Mouse (Mus musculus) mouse trophoblast stem cell (cell line): Measurements from ENCODE around the gene Gngt2.

Experiments
- in situ Hi-C, 2 experiments: fragments of 300-500 bp; cut with MseI, MboI; formaldehyde crosslinking; loops; 2 replicates in 1 of 2; 3 replicates in 1 of 2; pipeline ENCODE4 v1.15.1; 2025

Gene Gngt2

DNA sequence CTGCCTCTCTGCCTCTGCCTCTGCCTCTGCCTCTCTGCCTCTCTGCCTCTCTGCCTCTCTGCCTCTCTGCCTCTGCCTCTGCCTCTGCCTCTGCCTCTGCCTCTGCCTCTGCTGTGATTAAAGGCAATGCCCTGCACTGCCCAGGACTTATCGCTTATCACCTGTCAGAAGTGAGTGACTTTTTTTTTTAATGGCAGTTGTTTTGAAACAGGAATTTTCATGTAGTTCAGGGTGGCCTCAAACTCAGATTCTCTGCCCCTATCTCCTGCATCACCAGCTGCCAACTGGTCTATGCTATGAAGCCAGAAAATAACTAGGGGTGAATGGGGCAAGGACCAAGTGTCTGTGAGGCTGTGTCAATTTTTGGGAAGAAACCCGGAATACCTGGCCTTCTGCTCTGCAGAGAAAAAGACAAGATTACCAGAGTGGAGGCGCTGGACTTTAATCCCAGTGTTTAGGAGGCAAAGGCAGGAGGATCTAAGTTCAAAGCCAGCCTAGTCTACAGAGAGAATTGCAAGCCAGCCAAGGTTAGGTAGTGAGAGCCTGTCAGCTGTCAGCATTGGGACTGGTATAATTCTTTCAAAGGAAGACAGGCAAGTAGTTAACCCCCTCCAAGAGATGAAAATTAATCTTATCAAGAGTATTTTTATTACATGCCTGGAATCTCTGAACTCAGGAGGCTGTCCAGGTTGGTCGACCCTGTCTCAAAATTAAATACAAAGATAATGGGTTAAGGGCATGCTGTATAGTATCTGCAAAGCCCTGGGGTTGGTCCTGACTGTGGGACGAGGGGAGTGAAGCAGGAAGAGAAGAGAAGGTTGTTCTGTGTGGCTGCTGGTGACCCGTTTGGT is 10.5 kb upstream of the Gngt2 start:
- in situ Hi-C loops = no loop called here

DNA sequence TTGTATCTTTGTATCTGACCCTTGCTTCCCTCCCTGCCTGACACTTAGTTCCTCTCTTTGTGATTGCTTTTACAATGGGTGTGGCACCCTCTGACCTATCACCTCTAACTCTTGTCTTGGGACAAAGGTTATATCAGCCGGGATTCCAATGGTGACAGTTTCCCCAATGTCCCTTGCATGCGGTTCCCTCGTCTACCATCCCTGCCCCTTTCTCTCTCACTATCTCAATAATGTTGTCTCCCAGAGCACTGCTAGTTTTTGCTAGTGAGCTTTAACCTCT is 9.9 kb upstream of the Gngt2 start:
- in situ Hi-C loops = no loop called here

- in situ Hi-C loops = no loop called here
Observed at GRCm38 (mm10) chr11:95827464-95828085, 9.4 kb upstream of the Gngt2 start.

DNA sequence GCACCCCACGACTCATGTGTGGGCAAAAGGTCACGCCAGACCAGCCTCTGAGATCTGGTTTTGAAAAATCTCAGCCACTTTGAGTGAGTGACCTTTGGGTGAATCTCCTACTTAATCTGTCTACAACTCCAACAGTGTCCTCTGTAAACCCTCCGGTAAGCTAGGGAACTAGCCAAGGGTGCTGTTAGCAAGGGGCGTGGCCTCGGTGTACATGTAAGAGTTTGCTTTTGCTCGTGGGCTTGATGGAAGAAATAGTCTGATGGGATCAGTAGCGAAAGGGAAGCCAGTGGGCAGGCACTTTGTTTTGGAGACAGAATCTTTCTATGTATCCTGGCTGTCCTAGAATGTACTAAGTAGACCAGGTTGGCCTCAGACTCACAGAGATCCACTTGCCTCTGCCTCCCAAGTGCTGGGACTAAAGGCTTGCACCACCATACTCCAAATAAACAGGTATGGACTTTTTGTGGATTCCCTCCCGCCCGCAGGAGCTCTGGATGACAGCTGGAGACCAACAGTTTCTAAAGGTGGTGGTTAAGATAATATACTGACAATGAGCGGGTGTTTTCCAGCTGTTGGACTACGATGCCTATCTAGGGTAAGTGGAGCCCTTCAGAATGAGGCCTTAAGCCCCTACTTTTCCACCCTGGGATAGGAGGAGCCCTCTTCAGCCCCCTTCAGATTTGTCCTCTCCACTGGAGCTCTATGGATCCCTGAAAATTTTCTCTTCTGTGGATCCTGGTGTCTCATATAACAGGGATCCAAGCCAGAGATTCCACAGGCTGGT is 8.6 kb upstream of the Gngt2 start:
- in situ Hi-C loops = no loop called here

DNA sequence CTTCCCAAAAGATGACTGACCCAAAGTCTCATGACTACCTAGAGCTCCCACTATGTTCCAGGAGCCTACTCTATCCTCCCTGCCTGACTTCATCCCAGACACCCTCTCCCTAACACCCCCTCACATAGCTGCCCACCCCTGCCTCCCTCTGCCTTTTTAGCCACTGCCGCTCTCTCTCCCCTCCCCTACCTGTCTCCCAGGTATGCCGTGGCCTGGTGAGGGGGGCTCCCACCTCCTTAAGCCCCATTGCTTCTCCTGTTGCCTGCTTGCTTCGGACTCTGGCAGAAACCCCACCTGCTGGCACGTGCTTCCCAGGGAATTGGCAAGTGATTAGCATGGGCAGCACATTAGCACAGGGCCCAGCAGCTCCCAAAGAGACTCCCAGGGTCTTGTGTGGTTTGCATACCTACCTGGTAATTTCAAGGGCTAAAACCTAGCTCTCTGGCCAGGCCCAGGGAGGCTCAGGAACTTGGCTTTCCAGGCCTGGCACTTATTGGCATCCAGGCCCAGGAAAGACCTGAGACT is 7.4 kb upstream of the Gngt2 start:
- in situ Hi-C loops = no loop called here

- in situ Hi-C loops = no loop called here
Observed at GRCm38 (mm10) chr11:95830411-95831275, 6.4 kb upstream of the Gngt2 start.

DNA sequence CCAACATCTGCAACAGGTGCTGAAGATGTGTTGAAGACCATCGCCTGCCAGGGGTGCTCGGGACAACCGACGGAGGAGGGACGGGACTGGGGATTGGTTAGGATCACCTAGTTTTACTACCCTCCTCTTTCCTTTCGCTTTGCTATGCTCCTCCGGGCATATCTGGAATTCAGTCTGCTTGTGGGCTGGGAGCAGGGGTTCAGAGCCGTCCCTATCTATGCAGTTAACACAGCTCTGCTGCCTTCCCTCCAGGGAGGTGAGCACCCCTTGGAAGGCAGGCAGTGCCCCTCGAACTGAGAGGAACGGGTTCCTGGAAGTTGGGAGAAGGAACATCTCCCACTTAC is 5.8 kb upstream of the Gngt2 start:
- in situ Hi-C loops = no loop called here

GRCm38 (mm10) chr11:95831641-95832040 is 5.4 kb upstream of the Gngt2 start:
- in situ Hi-C loops = no loop called here

DNA sequence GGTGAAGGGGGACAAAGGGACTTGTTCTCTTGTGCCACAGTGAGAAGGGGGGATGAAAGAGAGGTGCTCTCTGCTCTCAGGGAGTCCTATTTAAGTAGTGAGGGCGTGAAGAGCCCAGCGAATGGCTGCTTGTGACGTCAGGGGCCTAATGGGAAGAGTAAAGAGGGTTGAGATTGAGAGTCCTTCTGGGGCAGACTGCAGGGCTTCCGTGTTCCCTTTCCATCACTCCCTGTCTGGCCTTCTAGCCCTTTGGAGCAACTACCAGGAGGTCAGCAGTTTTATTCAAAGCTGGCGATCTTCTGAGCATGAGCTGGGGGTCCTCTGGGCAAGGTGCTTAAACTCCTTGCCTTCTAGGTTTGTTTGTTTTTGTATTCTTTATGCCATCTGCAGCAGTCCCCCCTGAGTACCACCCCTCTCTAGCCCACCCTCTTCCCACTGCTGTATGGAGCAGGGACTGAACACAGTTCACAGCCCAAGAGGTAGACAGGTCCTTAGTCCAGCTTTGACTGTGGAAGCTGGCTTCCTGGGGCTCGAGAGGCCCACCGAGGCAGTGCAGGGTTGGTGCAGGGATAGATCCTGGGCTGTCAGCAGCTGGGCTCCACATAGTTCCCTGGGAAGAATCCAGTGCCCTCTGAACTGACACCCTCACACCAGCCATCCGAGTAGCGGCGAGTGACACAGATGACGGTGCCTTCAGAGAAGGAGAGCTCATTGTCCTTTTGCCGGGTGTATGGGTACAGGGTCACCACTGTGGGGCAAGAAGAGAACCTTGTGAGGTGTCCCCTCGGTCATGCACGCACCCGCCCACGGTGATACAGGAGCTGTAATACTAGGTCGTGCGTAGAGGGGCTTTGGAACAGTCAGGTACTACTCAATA is 4.6 kb upstream of the Gngt2 start:
- in situ Hi-C loops = no loop called here

DNA sequence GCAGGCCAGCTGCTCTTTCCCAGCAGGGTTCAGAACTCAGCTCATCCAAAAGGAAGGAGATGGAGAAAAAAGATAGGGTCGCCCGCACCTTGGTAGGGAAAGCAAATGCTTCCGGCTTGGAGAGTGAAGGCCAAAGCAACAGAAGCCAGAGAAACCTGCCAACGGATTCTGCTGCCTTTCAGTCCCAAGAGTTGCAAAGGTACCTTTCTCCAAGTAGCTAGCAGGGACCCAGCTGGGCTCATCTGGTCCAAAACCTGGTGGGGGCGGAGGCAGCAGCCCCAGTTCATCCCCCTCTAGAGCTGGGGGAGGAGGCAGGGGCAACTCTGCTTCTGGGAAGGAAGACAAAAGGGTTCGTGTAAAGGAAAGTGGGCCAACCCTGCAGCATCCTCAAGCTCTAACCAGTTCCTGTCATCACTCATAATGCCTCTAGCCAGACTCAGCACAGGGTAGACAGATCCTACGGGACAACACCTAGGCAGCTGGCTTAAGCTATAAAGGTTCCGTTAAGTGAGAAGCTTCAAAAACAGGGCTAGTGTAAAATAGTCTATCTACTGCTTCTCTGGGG is 3.9 kb upstream of the Gngt2 start:
- in situ Hi-C loops = no loop called here

DNA sequence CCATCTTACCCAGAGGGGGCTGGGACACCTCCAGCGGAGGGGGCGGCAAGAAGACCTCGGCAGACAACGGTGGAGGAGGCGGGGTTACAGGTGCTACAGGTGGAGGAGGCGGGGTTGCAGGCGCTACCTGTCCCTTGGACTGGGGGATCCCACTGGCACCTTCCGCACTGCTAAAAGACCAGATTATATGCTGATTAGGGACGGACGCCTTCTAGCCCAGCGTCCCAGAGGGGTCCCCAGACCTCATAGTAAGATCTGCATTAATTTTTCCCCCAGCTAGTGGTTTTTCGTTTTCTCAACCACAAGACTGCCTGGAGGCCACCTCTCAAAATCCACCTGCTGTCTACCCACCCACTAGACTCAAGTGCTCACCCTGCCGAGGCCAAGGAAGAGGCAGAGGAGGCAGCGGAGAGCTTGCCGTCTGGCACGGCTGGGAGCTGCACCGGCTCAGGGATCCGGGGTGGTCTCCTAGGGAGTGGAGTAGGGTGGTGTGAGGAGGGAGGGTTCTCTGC is 3.3 kb upstream of the Gngt2 start:
- in situ Hi-C loops = no loop called here

DNA sequence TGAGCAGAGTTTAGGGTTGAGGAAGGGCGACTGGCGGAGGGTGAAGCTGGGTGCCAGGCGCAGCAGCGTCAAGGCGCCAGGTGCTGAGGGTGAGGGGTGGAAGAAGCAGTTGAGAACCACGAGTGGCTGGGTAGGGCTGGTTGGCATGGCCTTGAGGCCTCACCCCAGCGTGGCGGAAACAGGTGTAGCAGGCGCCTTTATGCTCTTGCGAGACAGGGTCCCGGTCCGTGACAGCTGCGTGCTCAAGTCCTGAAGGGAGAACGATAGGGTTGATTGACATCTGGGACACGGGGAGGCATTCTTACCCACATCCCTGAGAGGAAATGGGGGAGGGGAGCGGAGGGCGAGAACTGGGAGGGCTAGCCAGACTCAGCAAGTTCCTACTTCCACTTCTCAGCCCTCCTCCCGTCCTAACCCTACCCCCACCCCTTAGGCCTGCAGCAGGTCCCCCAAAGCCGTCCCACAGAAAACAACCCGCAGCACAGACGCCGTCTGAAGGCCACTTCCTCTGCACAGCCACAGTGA is 2.8 kb upstream of the Gngt2 start:
- in situ Hi-C loops = no loop called here

DNA sequence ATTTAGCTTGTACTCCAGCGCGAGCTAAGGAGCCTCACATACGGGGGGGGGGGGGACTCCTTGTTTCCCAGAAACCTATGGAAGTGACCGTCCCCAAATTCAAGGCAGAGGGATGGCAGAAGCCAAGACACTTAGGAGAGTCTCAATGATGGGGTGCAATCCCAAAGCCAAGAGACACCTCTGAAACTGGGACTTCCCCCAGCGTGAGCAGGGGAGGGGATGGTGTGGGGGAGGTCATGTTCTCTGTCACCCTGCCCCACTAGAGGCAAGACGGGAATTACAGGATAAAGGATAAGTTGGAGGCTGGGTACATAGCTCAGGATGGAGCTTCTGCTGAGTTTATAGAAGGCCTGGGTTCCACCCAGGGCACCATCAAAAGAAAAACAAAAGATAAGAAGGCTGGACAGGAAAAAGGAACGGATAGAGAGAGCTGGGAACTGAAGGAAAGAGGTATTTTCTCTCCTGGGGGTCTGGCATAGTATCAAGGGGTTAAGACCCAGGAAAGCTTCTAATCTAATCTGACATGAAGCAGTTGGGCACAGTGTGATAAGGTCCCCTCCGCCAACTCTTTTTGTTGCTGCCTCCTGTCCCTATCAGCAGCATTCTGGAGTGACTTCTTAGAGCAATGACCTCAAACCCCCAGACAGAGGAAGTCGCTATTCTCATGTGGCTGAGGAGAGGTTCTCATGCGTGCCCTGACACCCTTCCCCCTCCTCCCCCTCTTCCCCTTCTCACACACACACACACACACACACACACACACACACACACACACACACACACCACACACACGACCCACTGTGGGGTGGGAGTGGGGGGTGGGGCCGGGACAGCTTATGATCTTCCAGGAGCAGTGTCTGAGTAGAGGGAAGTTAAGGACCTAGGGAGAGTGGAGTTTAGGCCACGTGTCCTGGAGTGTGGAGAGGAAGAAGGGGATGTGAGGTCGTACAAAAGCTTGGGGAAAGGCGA is 2.0 kb upstream of the Gngt2 start:
- in situ Hi-C loops = no loop called here

DNA sequence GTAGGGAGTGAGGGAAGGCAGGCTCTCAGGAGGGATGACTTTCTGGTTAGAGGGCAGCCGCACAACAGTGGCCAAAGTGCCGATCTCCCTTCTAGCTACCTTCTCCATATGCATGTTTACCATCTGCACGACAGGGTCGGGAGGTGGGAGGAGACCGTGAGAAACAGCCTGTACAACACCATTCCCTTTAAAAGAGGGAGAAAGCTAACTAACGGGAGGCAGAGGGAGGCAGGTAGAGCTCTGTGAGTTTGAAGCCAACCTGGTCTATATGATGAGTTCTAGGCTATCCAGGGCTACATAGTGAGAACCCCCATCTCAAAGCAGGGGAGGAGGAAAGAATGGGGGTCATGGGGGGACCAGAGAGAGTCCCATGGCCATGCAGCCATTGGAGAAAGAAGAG is 1.2 kb upstream of the Gngt2 start:
- in situ Hi-C loops = no loop called here

- in situ Hi-C loops = no loop called here
Observed at GRCm38 (mm10) chr11:95836433-95836832, 583 bp upstream of the Gngt2 start.

DNA sequence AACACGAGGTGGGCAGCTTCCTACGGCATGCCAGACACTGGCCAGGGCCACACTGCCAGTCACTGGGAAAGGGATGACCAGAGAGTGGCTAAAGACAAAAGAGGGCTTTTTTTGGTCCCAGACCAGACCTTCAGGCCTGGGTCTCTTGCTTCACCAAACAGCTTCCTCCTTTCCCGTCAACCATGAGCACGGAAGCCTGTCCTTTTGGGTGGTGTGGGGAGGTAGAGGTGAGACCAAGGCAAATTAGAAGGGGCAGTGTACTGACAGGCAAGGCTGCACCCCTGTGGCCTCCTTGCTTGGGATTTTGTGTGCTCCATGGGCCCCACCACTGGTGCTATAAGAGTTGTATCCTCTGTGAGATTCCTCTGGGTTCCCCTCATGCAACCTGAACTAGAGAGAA is 1.6 kb downstream of the Gngt2 start:
- in situ Hi-C loops = no loop called here

GRCm38 (mm10) chr11:95838999-95839868 is 2.2 kb downstream of the Gngt2 start:
- in situ Hi-C loops = no loop called here
